Mouse (Mus musculus): ENCODE results near the gene E2f1.

GRCm38 (mm10) chr2:154603638-154604153 lies 34.0 kb upstream of the E2f1 start, which contains the start of gene Pxmp4:
- TF ChIP-seq POLR2A (IDR thresholded peaks at IDR 0.05; ENCODE audit: borderline replicate concordance, extremely low read depth, low read depth, low read length), result peak; percentile 90; the same call in 1 of the 2 replicates
- TF ChIP-seq CTCF (IDR thresholded peaks at IDR 0.05; ENCODE audit: insufficient read depth, low read length), result no peak
